Mouse (Mus musculus) thymus, adult 2 months (tissue): ENCODE data around the gene Kcnk13.

ENCODE experiments used
- CTCF ChIP-seq: fragments of 200-500 bp; IDR thresholded peaks from 2 replicates; pipeline ENCODE4 v1.5.1; 2012; ENCODE audit warnings: mild to moderate bottlenecking, control low read depth, low read length, moderate library complexity, borderline replicate concordance; ENCODE audit not compliant: control insufficient read depth, poor library complexity, insufficient read depth; ENCODE audit errors: extremely low read depth
- POLR2A ChIP-seq: fragments of 200-500 bp; IDR thresholded peaks from 2 replicates; pipeline ENCODE4 v1.6.1; 2012; ENCODE audit warnings: mild to moderate bottlenecking, low read length, control low read depth, moderate library complexity; ENCODE audit not compliant: control insufficient read depth, poor library complexity, insufficient read depth; ENCODE audit errors: extremely low read depth

- TF ChIP-seq POLR2A (no peak), CTCF (no peak)
Observed at GRCm38 (mm10) chr12:99928311-99928710, 36.0 kb upstream of the Kcnk13 start.
